Mouse (Mus musculus): ENCODE measurements around the gene Gvin1. TPM values are rescaled to one million over a fixed set of nuclear protein-coding genes. Genes with fewer than 3 reads are reported as not detected.
"Not testable (repeated sequence)": the region's sequence is repeated elsewhere in the genome, so short reads cannot be mapped to it uniquely, and the experiment has no call there.

Gvin1 gene
- polyA plus RNA-seq, 1 experiment from 2014 or later: not detected

DNA sequence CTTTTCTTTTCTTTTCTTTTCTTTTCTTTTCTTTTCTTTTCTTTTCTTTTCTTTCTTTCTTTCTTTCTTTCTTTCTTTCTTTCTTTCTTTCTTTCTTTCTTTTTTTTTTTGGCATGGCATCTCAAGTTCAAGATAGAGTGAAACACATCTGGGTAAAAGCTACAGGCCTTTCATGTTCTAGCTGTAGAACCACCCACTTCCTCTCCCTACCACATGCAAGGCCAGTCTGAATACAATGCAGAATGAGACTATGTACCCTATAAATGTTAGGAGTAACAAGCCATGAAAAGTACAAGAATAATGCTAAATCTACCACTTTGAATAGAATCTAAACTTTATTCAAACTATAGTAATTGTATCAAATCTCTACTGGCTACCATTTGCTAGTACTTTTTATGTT lies 38.1 kb downstream of the Gvin1 start:
- not testable (repeated sequence) for H3K9me3 ChIP-seq; ATAC-seq (ENCODE audit: low FRiP score, low read depth); H3K36me3 ChIP-seq; H3K4me2 ChIP-seq (replicated peaks); H3K27ac ChIP-seq; H3K4me3 ChIP-seq; H3K4me1 ChIP-seq; H3K9ac ChIP-seq; H3K27me3 ChIP-seq (replicated peaks)

DNA sequence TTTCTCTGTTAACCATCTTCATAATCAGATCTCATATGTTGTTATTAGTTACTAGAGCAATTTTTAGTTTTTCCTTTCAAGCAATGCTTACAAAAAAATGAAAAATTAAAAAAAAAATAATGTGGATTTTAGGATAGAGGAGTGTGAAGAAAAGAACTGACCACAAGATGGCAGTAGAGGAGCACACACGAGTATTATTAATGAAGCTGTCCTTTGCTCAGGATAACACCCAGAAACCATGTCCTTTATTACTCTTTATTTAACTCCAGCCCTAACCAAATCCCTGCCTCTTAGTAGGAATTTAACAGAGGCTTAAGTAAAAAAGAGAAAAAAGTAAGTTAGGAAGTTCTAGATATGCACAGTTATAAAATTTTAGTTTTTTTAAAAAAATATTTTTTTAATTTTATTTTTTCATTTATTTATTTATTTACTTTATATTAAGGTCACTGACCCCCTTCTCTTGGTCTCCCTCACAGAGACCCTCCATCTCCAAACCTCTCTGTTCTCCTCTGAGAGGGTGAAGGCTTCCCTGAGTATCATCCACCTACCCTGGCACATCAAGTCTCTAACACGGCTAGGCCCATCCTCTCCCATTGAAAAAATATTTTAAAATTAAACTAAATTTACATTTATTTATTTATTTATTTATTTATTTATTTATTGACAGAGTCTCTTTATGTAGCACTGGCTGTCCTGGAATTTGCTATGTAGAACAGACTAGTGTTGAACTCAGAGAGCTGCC lies 69.9 kb downstream of the Gvin1 start:
- ATAC-seq (ENCODE audit: low FRiP score, low read depth): peak; percentile 70; the same call in 1 of the 2 replicates
- H3K4me2 ChIP-seq (replicated peaks); H3K9ac ChIP-seq; H3K9me3 ChIP-seq; H3K4me3 ChIP-seq; H3K27ac ChIP-seq; H3K27me3 ChIP-seq (replicated peaks); H3K36me3 ChIP-seq; H3K4me1 ChIP-seq: not testable (repeated sequence)
- WGBS: 100% methylated on average over 1 of the region's 2 CpGs

DNA sequence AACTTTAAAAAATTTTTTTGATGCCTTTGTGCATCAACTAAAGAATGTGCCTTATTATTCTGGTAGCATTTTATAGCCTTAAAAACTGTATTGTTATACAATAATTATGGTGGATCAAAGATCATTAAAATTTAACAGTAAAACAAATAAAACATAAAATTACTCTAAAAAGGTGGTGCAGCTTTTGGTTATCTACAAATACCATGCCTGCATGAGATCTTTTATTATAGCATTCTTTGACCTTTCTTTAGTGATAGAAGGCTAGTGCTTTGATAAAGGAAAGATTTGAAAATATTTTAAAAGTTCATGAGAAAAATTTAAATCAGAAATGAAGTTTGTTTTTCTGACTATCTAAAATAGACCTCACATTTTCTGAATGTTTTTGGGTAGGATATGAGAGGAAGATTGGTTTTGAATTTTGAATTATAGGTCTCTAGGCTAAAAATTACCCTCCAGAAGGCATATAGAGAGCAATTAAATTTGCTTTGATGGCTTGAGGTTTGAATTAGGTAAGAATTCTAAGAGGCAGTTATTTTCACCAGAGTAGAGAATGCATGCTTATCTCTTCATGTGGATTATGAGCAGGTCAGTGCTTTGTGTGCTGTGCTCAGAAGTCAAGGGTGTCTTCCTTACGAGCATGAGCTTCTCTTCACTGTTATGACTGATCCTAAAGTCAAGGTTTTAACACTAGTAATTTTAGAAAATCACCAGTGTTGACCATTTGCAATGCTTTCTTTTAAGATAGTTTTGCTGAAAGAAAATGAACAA lies 73.8 kb downstream of the Gvin1 start:
- not testable (repeated sequence) for H3K4me2 ChIP-seq (replicated peaks); H3K4me1 ChIP-seq; H3K4me3 ChIP-seq; H3K27me3 ChIP-seq (replicated peaks); ATAC-seq (ENCODE audit: low FRiP score, low read depth); H3K9me3 ChIP-seq; H3K9ac ChIP-seq; H3K27ac ChIP-seq; H3K36me3 ChIP-seq
- no CpG with 5 or more reads among the region's 1 CpGs for WGBS

DNA sequence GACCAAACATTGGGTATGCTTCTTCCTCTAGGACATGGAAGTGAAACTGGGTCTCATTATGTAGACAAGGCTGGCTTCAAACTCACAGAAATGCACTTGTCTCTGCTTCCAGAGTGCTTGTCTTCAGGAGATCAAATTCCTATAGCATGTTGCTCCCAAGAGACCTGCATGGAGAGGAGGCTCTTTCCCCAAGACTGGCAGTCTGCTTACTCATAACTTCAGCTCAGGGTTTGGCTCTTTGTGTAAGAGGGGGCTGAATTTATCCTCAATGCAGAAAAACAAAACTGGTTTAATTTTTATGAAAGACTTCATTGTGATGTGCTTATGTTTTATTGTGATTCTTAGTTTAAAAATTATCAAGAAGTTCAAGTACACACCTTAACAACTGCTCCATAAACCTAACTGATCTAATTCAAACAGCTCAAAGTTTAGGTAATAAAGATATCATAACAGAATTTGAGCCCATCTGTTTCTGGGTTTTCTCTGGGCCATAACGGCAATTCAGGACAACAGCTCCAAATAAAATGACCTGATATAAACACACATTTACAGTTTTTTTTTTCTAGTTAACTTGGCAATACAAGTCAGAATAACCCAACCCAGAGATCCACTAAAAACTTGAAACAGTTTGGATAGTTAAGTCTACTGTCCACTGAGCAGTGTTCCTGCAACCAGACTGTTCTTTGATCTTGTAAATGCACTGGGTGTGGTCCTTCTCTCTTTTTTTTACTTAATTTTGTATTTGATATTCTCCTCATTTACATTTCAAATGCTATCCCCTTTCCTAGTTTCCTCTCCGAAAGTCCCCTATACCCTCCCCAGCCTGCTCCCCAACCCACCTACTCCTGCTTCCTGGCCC lies 97.8 kb downstream of the Gvin1 start:
- not testable (repeated sequence) for H3K4me1 ChIP-seq; H3K4me2 ChIP-seq (replicated peaks); ATAC-seq (ENCODE audit: low FRiP score, low read depth); H3K9me3 ChIP-seq; H3K27me3 ChIP-seq (replicated peaks); H3K27ac ChIP-seq; H3K36me3 ChIP-seq; H3K4me3 ChIP-seq; H3K9ac ChIP-seq
- no CpG with 5 or more reads among the region's 2 CpGs for WGBS
